Mouse (Mus musculus) hindbrain, postnatal 0 days (tissue): ENCODE measurements around the gene Cenpu. TPM values are rescaled to one million over a fixed set of nuclear protein-coding genes. Genes with fewer than 3 reads are reported as not detected.

Experiments used
- ATAC-seq: fragments of 200-750 bp; cut with Nextera tagmentation; 2 replicates; pipeline ENCODE4 v1.8.0; 2017; ENCODE audit warnings: mild to moderate bottlenecking, moderate TSS enrichment, moderate library complexity
- DNase-seq: peaks from one replicate; pipeline ENCODE4 v3.0.0-alpha.2; 2015; ENCODE audit warnings: low spot score
- H3K27ac ChIP-seq: fragments of 300-500 bp; sonication (generic); 2 replicates; pipeline ENCODE4 v1.5.1; 2014; ENCODE audit warnings: mild to moderate bottlenecking
- H3K27me3 ChIP-seq: fragments of 300-500 bp; sonication (generic); 2 replicates; pipeline ENCODE4 v1.6.1; 2014; ENCODE audit warnings: low read length, mixed read lengths; ENCODE audit not compliant: insufficient read depth
- H3K36me3 ChIP-seq: fragments of 300-500 bp; sonication (generic); 2 replicates; pipeline ENCODE4 v1.6.1; 2014; ENCODE audit warnings: low read length, mixed read lengths; ENCODE audit not compliant: insufficient read depth
- H3K4me1 ChIP-seq: fragments of 300-500 bp; sonication (generic); 2 replicates; pipeline ENCODE4 v1.6.1; 2014; ENCODE audit warnings: antibody characterized with exemption, low read length, mixed read lengths; ENCODE audit not compliant: insufficient read depth
- H3K4me2 ChIP-seq: fragments of 300-500 bp; sonication (generic); 2 replicates; pipeline ENCODE4 v1.6.1; 2014; ENCODE audit warnings: low read depth, mild to moderate bottlenecking, low read length, moderate library complexity, mixed read lengths
- H3K4me3 ChIP-seq: fragments of 300-500 bp; sonication (generic); 2 replicates; pipeline ENCODE4 v1.5.1; 2014; ENCODE audit warnings: low read length
- H3K9ac ChIP-seq: fragments of 300-500 bp; sonication (generic); replicated peaks from 2 replicates; pipeline ENCODE4 v1.6.1; 2014; ENCODE audit warnings: mild to moderate bottlenecking, low read length, moderate library complexity, mixed read lengths
- H3K9me3 ChIP-seq: fragments of 300-500 bp; sonication (generic); 2 replicates; pipeline ENCODE4 v1.6.1; 2016; ENCODE audit warnings: low read length, mixed read lengths
- CTCF ChIP-seq: IDR thresholded peaks from 2 replicates; pipeline ENCODE4 v1.5.1; 2016; ENCODE audit warnings: antibody characterized with exemption, control low read depth, low read depth
- WGBS: fragments of 180-500 bp; shearing (Covaris S2); extraction: QIAGEN DNeasy Blood & Tissue Kit; methylation state at CpG from one replicate; pipeline ENCODE4 v1.1.7; 2014; 5-methylcytosine and 5-hydroxymethylcytosine counted together
- polyA plus RNA-seq: library from polyadenylated mRNA; unstranded; fragments of >200 nt; fragmentation: Nextera tagmentation; extraction: Ambion mirVana; gene quantifications from 2 replicates; pipeline ENCODE4 v1.2.1, GENCODE M21; 2015
- total RNA-seq: library from RNA; depleted of rRNA; stranded (reverse); fragments of >200 nt; gene quantifications from 2 replicates; pipeline ENCODE4 v1.2.3, GENCODE M21; 2014

Cenpu gene
- total and polyA plus RNA-seq, 2 experiments from 2014 or later: 6.0 to 8.0 TPM

DNA sequence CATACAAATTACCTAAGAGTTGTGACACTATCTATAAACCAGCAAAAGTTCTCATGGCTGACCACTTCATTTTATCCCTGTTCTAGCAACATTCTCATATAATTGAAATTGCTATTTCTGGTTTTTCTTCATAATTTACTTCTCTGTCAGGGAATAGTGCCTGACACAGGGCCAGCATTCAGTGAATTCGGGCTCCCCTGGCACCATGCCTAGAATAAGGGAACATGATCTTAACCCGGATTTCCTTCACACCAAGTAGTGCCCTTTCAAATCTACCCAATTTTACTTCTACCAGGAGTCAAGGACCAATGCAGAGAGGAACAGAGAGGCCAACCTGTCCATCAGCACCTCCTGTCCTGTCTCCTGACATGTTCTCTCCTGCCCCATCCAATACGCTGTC, 33.7 kb downstream of the Cenpu start:
- TF ChIP-seq CTCF: no peak
- no peak overlapping the region for H3K27ac ChIP-seq
- no peak overlapping the region for H3K9ac ChIP-seq
- WGBS: 63% methylated on average over 3 of the region's 3 CpGs
- DNase-seq (no peak), ATAC-seq (no peak)
- 0 out of 2 replicates have a peak, but pooled peaks cover 4% of the 10 kb centered on the region for H3K36me3 ChIP-seq
- H3K4me3 ChIP-seq: no peak overlapping the region
- H3K27me3 ChIP-seq: no peaks in the 10 kb centered on the region
- no peak overlapping the region for H3K4me2 ChIP-seq
- no peaks in the 10 kb centered on the region for H3K4me1 ChIP-seq
- H3K9me3 ChIP-seq: no peaks in the 10 kb centered on the region

GRCm38 (mm10) chr8:46587911-46588310, 36.1 kb downstream of the Cenpu start:
- no peak overlapping the region for H3K9ac ChIP-seq
- no peaks in the 10 kb centered on the region for H3K36me3 ChIP-seq
- TF ChIP-seq CTCF: no peak
- H3K9me3 ChIP-seq: no peaks in the 10 kb centered on the region
- H3K27ac ChIP-seq: no peak overlapping the region
- 93% methylated on average over 5 of the region's 5 CpGs for WGBS
- no peak overlapping the region for H3K4me2 ChIP-seq
- no peak overlapping the region for H3K4me3 ChIP-seq
- DNase-seq (no peak), ATAC-seq (no peak)
- no peaks in the 10 kb centered on the region for H3K27me3 ChIP-seq
- no peaks in the 10 kb centered on the region for H3K4me1 ChIP-seq

GRCm38 (mm10) chr8:46588663-46589062, 36.8 kb downstream of the Cenpu start:
- TF ChIP-seq CTCF: no peak
- no peak overlapping the region for H3K9ac ChIP-seq
- H3K36me3 ChIP-seq: no peaks in the 10 kb centered on the region
- DNase-seq (no peak), ATAC-seq (no peak)
- WGBS: 96% methylated on average over 2 of the region's 2 CpGs
- no peak overlapping the region for H3K27ac ChIP-seq
- H3K9me3 ChIP-seq: no peaks in the 10 kb centered on the region
- H3K4me3 ChIP-seq: no peak overlapping the region
- H3K4me1 ChIP-seq: no peaks in the 10 kb centered on the region
- no peak overlapping the region for H3K4me2 ChIP-seq
- H3K27me3 ChIP-seq: no peaks in the 10 kb centered on the region

DNA sequence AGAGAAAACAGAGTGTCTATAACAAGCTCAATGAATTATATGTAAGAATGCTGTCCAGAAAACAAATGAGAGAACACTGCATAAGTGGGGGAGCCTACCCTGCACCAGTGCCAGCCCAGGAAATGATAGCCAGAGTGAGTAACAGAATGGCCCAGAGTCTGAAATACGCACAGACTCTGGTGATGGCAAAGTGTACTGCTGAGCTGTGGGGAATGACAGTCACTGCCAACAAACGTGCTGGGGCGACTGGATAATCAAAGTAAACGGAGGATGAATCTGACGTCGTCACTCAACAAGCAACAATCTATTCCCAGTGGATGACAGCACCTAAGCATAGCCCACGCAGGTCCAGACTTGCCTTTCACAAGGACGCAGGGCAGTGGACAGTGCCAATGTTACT, 41.2 kb downstream of the Cenpu start:
- Histone ChIP-seq H3K27me3 (no peaks in the 10 kb centered on the region), H3K4me2 (no peak overlapping the region), H3K9ac (no peak overlapping the region), H3K9me3 (no peaks in the 10 kb centered on the region), H3K4me3 (no peak overlapping the region), H3K4me1 (no peaks in the 10 kb centered on the region), H3K36me3 (no peaks in the 10 kb centered on the region), H3K27ac (no peak overlapping the region)
- WGBS: 81% methylated on average over 8 of the region's 8 CpGs
- DNase-seq: no peak
- no peak for ATAC-seq
- TF ChIP-seq CTCF: no peak

- H3K27ac ChIP-seq: no peak overlapping the region
- no peaks in the 10 kb centered on the region for H3K4me1 ChIP-seq
- H3K9ac ChIP-seq: no peak overlapping the region
- H3K9me3 ChIP-seq: no peaks in the 10 kb centered on the region
- no peak overlapping the region for H3K4me2 ChIP-seq
- no peaks in the 10 kb centered on the region for H3K27me3 ChIP-seq
- no peaks in the 10 kb centered on the region for H3K36me3 ChIP-seq
- WGBS: 76% methylated on average over 2 of the region's 2 CpGs
- TF ChIP-seq CTCF: no peak
- DNase-seq (no peak), ATAC-seq (no peak)
- no peak overlapping the region for H3K4me3 ChIP-seq
Measured at GRCm38 (mm10) chr8:46593772-46594171, 41.9 kb downstream of the Cenpu start.

GRCm38 (mm10) chr8:46595593-46595992, 43.8 kb downstream of the Cenpu start:
- Histone ChIP-seq H3K27ac (no peak overlapping the region), H3K4me3 (no peak overlapping the region), H3K27me3 (no peaks in the 10 kb centered on the region), H3K36me3 (no peaks in the 10 kb centered on the region), H3K4me2 (no peak overlapping the region), H3K9ac (no peak overlapping the region), H3K4me1 (no peaks in the 10 kb centered on the region), H3K9me3 (no peaks in the 10 kb centered on the region)
- ATAC-seq: no peak
- TF ChIP-seq CTCF: no peak
- 86% methylated on average over 2 of the region's 2 CpGs for WGBS
- DNase-seq: no peak

DNA sequence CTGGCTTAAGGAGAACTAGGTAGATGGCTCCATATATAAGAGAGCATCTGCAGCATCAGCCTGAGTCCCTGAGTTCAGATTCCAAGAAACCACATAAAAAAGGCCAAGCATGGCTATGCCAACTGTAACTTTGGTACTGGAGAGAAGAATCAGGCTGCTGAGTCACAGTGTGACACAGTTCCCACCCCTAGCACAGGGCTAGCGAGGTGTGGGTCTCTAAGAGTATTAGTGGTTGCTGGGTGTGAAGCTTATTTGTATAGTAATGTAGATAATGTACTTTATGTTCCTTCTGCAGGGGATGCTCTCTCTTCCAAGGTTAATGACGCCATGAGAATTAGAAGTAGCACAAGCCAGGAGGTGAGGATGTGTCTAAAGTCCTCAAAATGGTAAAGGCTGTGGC, 44.7 kb downstream of the Cenpu start:
- no peak for DNase-seq
- H3K9ac ChIP-seq: no peak overlapping the region
- no peaks in the 10 kb centered on the region for H3K9me3 ChIP-seq
- no peaks in the 10 kb centered on the region for H3K4me1 ChIP-seq
- no peak overlapping the region for H3K4me2 ChIP-seq
- H3K27me3 ChIP-seq: no peaks in the 10 kb centered on the region
- H3K4me3 ChIP-seq: no peak overlapping the region
- H3K27ac ChIP-seq: no peak overlapping the region
- 92% methylated on average over 2 of the region's 2 CpGs for WGBS
- ATAC-seq: no peak
- TF ChIP-seq CTCF: no peak
- H3K36me3 ChIP-seq: no peaks in the 10 kb centered on the region

DNA sequence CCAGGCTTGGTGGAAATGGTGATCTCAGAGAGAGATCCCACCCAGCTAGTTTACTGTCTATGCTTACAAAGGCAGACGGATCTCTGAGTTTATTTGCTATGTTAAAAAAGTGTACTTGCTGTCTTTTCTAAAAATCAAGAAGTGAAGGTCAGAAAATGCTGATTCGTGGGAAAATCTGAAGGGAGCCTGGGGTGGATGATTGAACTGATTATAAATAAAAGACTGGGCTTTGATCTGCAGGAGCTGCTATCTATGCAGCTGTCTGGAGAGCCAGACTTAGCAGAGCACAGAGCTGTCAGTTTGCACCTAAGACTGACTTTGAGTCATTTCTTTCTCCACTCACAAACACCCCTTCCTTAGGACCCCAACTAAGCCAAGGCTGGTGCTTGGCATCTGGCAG, 45.6 kb downstream of the Cenpu start:
- H3K4me3 ChIP-seq: no peak overlapping the region
- no peak for ATAC-seq
- H3K27me3 ChIP-seq: no peaks in the 10 kb centered on the region
- H3K9me3 ChIP-seq: no peaks in the 10 kb centered on the region
- H3K4me2 ChIP-seq: no peak overlapping the region
- no peaks in the 10 kb centered on the region for H3K4me1 ChIP-seq
- no peak overlapping the region for H3K27ac ChIP-seq
- no peak for TF ChIP-seq CTCF
- WGBS: 80% methylated on average over 2 of the region's 2 CpGs
- DNase-seq: no peak
- H3K9ac ChIP-seq: no peak overlapping the region
- H3K36me3 ChIP-seq: no peaks in the 10 kb centered on the region
